Mouse (Mus musculus): ENCODE measurements around the gene Myh7. TPM values are rescaled to one million over a fixed set of nuclear protein-coding genes. Genes with fewer than 3 reads are reported as not detected.
"Not testable (repeated sequence)": the region's sequence is repeated elsewhere in the genome, so short reads cannot be mapped to it uniquely, and the experiment has no call there.

Gene Myh7
- polyA plus RNA-seq, 1 experiment from 2014 or later, result 0.18 TPM

DNA sequence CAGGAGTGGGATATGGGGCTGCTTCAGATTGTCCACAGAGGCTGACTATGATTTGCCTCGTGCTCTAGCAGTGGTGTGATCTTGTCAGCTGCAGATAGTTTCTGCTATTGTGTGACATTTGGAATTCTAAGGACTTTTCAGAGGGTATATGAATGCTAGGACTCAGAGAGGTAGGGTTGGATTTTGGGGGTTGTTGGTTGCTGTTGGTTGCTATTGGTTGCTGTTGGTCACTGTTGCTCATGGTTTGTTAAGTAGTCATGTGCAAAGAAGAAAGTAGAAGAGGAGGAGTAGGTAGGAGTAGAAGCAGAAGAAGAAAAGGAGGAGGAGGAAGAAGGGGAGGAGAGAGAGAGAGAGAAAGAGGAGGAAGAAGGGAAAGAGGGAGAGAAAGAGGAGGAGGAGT is 17.8 kb downstream of the Myh7 start, which contains the start of gene Gm17428:
Gene Gm17428 (plus strand): TSS at position 301 of the 400 bp plus-strand sequence.
- Histone ChIP-seq H3K4me1 (ENCODE audit: insufficient read depth) (no peaks in the 10 kb centered on the region), H3K4me2 (ENCODE audit: low read depth, low read length) (no peak within 1 kb of the TSS), H3K27ac (ENCODE audit: low read depth) (no peak within 1 kb of the TSS), H3K4me3 (ENCODE audit: low read depth, low read length) (no peak within 1 kb of the TSS), H3K36me3 (replicated peaks; ENCODE audit: insufficient read depth, low read length) (no peaks in the 10 kb centered on the region), H3K27me3 (ENCODE audit: insufficient read depth, low read length) (no peaks in the 10 kb centered on the region), H3K9ac (replicated peaks) (no peak within 1 kb of the TSS), H3K9me3 (ENCODE audit: low read length) (no peaks in the 10 kb centered on the region)
- ATAC-seq (no peak), DNase-seq (no peak)
- no peak for TF ChIP-seq CTCF (IDR thresholded peaks at IDR 0.05; ENCODE audit: low read depth)
- TF ChIP-seq EP300 (IDR thresholded peaks at IDR 0.05; ENCODE audit: low read depth), result no peak
- 56% methylated on average over 1 of the region's 1 CpGs for WGBS (ENCODE audit: insufficient replicate concordance)

DNA sequence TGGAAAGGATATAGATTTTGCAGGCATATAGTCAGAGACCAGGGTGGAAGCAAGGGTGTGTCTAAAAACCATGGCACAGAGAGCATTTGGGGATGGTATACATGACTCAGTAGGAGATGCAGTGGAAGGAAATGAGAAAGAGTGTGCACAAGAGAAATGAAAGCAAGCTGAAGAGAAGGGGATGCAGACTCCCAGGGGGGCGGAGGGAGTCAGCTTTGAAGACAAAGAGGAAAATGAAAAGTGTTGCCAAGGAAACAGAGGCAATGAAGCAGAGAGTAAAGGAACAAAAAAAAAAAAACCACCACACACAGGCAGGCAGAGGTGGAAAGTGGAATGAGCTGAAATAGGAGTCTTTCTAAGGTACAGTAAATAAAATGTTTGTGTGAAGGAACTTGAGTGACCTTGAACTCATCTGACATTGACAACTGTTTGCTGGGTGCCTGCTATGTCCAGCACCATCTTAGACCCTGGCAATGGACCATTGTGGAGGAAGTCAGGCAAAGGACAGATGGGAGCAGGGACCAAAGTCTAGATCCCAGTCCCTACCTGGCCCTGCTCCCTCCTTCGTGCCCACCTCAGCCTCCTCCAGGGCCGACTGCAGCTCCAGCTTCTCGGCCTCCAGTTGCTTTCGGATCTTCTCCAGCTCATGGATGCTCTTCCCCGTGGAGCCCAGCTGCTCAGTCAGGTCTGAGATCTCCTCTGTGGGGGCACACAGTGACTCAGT is 20.2 kb downstream of the Myh7 start:
- no peak for TF ChIP-seq CTCF (IDR thresholded peaks at IDR 0.05; ENCODE audit: low read depth)
- no peak for TF ChIP-seq EP300 (IDR thresholded peaks at IDR 0.05; ENCODE audit: low read depth)
- Histone ChIP-seq H3K4me2 (ENCODE audit: low read depth, low read length) (no peak overlapping the region), H3K9me3 (ENCODE audit: low read length) (no peaks in the 10 kb centered on the region), H3K4me1 (ENCODE audit: insufficient read depth) (no peaks in the 10 kb centered on the region), H3K9ac (replicated peaks) (no peak overlapping the region), H3K4me3 (ENCODE audit: low read depth, low read length) (no peak overlapping the region), H3K27me3 (ENCODE audit: insufficient read depth, low read length) (no peaks in the 10 kb centered on the region), H3K36me3 (replicated peaks; ENCODE audit: insufficient read depth, low read length) (no peaks in the 10 kb centered on the region), H3K27ac (ENCODE audit: low read depth) (no peak overlapping the region)
- WGBS (ENCODE audit: insufficient replicate concordance), result 72% methylated on average over 6 of the region's 6 CpGs
- ATAC-seq (no peak), DNase-seq (no peak)

DNA sequence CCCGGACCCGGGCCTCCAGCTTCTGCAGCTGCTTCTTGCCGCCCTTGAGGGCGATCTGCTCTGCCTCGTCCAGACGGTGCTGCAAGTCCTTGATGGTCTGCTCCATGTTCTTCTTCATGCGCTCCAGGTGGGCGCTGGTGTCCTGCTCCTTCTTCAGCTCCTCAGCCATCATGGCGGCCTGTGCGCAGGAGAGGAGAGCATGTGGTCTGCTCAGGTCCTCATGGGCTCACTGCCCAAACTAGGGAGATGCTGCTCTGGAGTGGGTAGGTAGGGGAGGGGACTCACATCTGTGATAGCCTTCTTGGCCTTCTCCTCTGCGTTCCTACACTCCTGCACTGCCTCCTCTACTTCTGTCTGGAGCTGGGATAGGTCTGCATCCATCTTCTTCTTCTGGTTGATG is 21.6 kb downstream of the Myh7 start:
- not testable (repeated sequence) for ATAC-seq; H3K9ac ChIP-seq (replicated peaks)
- WGBS (ENCODE audit: insufficient replicate concordance), result 79% methylated on average over 8 of the region's 11 CpGs

DNA sequence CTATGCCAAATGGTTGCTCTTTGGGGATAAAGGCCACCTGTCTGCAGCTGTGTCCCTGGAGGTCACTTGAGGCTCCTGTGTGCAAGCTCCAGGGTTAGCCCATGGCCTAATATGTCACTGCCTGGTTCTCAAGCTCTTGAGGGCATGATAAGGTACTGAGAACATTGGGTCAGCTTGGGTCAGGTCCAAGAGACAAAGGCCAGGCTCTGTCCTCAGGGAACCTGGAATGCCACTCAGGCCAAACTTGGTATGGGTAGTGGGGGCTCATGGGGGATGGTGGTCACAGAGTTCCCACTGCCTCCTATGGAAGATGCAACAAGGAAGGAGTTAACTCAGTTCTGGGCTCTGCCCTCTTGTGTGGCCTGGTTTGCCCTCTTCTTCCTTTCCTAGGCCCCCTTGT is 26.1 kb downstream of the Myh7 start:
- no peak for ATAC-seq
- no peaks in the 10 kb centered on the region for H3K9me3 ChIP-seq (ENCODE audit: low read length)
- no peaks in the 10 kb centered on the region for H3K27me3 ChIP-seq (ENCODE audit: insufficient read depth, low read length)
- TF ChIP-seq CTCF (IDR thresholded peaks at IDR 0.05; ENCODE audit: low read depth) (no peak), EP300 (IDR thresholded peaks at IDR 0.05; ENCODE audit: low read depth) (no peak)
- H3K9ac ChIP-seq (replicated peaks), result no peak overlapping the region
- DNase-seq, result no peak
- H3K4me3 ChIP-seq (ENCODE audit: low read depth, low read length), result no peak overlapping the region
- no peak overlapping the region for H3K27ac ChIP-seq (ENCODE audit: low read depth)
- H3K36me3 ChIP-seq (replicated peaks; ENCODE audit: insufficient read depth, low read length), result no peaks in the 10 kb centered on the region
- H3K4me2 ChIP-seq (ENCODE audit: low read depth, low read length), result no peak overlapping the region
- H3K4me1 ChIP-seq (ENCODE audit: insufficient read depth), result no peaks in the 10 kb centered on the region

More for the DNA sequence above, 21.6 kb downstream of the Myh7 start:
- not testable (repeated sequence) for H3K27ac ChIP-seq (ENCODE audit: low read depth); H3K9me3 ChIP-seq (ENCODE audit: low read length); DNase-seq; H3K36me3 ChIP-seq (replicated peaks; ENCODE audit: insufficient read depth, low read length); H3K4me2 ChIP-seq (ENCODE audit: low read depth, low read length); H3K4me3 ChIP-seq (ENCODE audit: low read depth, low read length); H3K4me1 ChIP-seq (ENCODE audit: insufficient read depth); H3K27me3 ChIP-seq (ENCODE audit: insufficient read depth, low read length)

DNA sequence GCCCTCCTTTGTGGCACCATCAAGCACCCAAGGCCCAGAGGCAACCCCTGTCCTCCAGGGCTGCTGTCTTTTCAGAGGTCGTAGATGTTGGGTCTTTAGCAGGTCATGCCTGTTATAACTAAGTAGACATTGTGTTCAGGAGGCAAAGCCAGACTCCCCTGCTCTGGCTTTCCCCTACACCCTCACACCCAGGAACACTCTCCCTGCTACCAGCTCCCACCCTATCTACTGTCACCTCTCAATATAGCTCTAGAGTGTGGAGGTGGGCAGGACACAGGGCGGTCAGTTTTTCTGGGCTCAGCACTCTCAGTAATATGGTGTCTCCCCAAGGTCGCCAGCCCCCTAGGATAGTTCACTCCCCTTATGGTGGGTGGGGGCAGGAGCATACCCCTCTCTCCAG is 26.6 kb downstream of the Myh7 start:
- no peak for DNase-seq
- no peaks in the 10 kb centered on the region for H3K27me3 ChIP-seq (ENCODE audit: insufficient read depth, low read length)
- no peaks in the 10 kb centered on the region for H3K9me3 ChIP-seq (ENCODE audit: low read length)
- ATAC-seq, result no peak
- TF ChIP-seq EP300 (IDR thresholded peaks at IDR 0.05; ENCODE audit: low read depth), result no peak
- no peak for TF ChIP-seq CTCF (IDR thresholded peaks at IDR 0.05; ENCODE audit: low read depth)
- H3K4me2 ChIP-seq (ENCODE audit: low read depth, low read length), result no peak overlapping the region
- no peaks in the 10 kb centered on the region for H3K36me3 ChIP-seq (replicated peaks; ENCODE audit: insufficient read depth, low read length)
- H3K4me3 ChIP-seq (ENCODE audit: low read depth, low read length), result no peak overlapping the region
- no peaks in the 10 kb centered on the region for H3K4me1 ChIP-seq (ENCODE audit: insufficient read depth)
- H3K27ac ChIP-seq (ENCODE audit: low read depth), result no peak overlapping the region
- 70% methylated on average over 3 of the region's 3 CpGs for WGBS (ENCODE audit: insufficient replicate concordance)
- H3K9ac ChIP-seq (replicated peaks), result no peak overlapping the region

DNA sequence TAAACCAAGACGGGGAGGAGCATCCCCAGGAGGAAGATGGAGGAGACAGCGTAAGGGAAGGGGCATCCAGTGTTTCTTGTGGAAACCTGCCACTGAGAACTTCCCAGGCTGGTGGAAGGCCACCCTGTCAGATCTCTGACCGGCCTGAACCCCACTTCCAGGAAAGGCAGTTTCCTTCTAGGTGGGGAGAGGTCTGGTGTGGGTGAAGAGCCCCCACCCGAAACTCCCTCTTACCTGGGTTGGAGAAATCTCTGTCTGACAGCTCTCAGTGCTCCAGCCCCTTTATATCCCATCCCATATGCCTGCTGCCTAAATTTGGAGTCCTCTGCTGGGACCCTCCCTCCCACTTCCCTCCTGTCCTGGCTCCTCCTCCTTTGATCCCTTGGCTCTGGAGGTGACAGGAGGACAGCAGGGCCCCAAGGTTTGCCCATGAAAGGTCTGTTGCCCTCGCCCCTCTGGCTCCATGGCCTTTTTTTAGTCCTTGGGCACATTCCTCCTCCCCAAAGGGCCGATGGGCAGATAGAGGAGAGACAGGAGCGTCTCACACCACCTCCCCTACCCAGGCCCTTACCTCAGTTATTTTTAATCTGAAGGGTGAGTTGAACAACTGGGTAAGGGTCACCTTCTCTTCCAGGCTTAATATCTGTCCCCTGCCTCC is 28.0 kb downstream of the Myh7 start, which contains the start of gene Myh6:
Gene Myh6 (minus strand): TSS at position 608 of the 658 bp plus-strand sequence.
- Histone ChIP-seq H3K36me3 (replicated peaks; ENCODE audit: insufficient read depth, low read length) (no peaks in the 10 kb centered on the region), H3K4me2 (ENCODE audit: low read depth, low read length) (no peak within 1 kb of the TSS), H3K9me3 (ENCODE audit: low read length) (no peaks in the 10 kb centered on the region), H3K9ac (replicated peaks) (no peak within 1 kb of the TSS), H3K4me1 (ENCODE audit: insufficient read depth) (no peaks in the 10 kb centered on the region), H3K4me3 (ENCODE audit: low read depth, low read length) (no peak within 1 kb of the TSS), H3K27ac (ENCODE audit: low read depth) (no peak within 1 kb of the TSS), H3K27me3 (ENCODE audit: insufficient read depth, low read length) (no peaks in the 10 kb centered on the region)
- DNase-seq, result no peak
- 61% methylated on average over 7 of the region's 7 CpGs for WGBS (ENCODE audit: insufficient replicate concordance)
- no peak for TF ChIP-seq EP300 (IDR thresholded peaks at IDR 0.05; ENCODE audit: low read depth)
- no peak for TF ChIP-seq CTCF (IDR thresholded peaks at IDR 0.05; ENCODE audit: low read depth)
- ATAC-seq, result no peak
